Mouse (Mus musculus) testis, adult 2 months (tissue): ENCODE results near the gene Vmn1r89. TPM values are rescaled to one million over a fixed set of nuclear protein-coding genes. Genes with fewer than 3 reads are reported as not detected.

Experiments
- H3K27ac ChIP-seq: fragments of 200-500 bp; 2 replicates; pipeline ENCODE4 v1.5.1; 2012; ENCODE audit warnings: low read depth, low read length; ENCODE audit not compliant: control insufficient read depth, insufficient read depth
- H3K27me3 ChIP-seq: fragments of 200-500 bp; 2 replicates; pipeline ENCODE4 v1.6.1; 2012; ENCODE audit warnings: mild to moderate bottlenecking, low read length, moderate library complexity; ENCODE audit not compliant: control insufficient read depth, insufficient read depth
- H3K36me3 ChIP-seq: fragments of 200-500 bp; 2 replicates; pipeline ENCODE4 v1.6.1; 2012; ENCODE audit warnings: mild to moderate bottlenecking, low read length; ENCODE audit not compliant: control insufficient read depth, insufficient read depth
- H3K4me1 ChIP-seq: fragments of 200-500 bp; 2 replicates; pipeline ENCODE4 v1.6.1; 2012; ENCODE audit warnings: low read length; ENCODE audit not compliant: control insufficient read depth, insufficient read depth
- H3K4me3 ChIP-seq: fragments of 200-500 bp; 2 replicates; pipeline ENCODE4 v1.5.1; 2012; ENCODE audit warnings: low read depth, mild to moderate bottlenecking, low read length, moderate library complexity, mixed read lengths; ENCODE audit not compliant: control insufficient read depth
- CTCF ChIP-seq: fragments of 200-500 bp; IDR thresholded peaks from 2 replicates; pipeline ENCODE4 v1.5.1; 2012; ENCODE audit warnings: low read depth, mild to moderate bottlenecking, inconsistent platforms, low read length, moderate library complexity; ENCODE audit not compliant: control insufficient read depth, insufficient read depth, insufficient replicate concordance
- POLR2A ChIP-seq: fragments of 200-500 bp; IDR thresholded peaks from 2 replicates; pipeline ENCODE4 v1.6.1; 2012; ENCODE audit warnings: low read depth, mild to moderate bottlenecking, inconsistent platforms, low read length, moderate library complexity; ENCODE audit not compliant: control insufficient read depth
- polyA plus RNA-seq: library from polyadenylated mRNA; depleted of rRNA; stranded (reverse); fragments of >200 nt; gene quantifications from 2 replicates; pipeline ENCODE4 v1.2.3, GENCODE M21; 2012; rRNA removed

Vmn1r89 gene
- polyA plus RNA-seq = not detected in 2 replicates

DNA sequence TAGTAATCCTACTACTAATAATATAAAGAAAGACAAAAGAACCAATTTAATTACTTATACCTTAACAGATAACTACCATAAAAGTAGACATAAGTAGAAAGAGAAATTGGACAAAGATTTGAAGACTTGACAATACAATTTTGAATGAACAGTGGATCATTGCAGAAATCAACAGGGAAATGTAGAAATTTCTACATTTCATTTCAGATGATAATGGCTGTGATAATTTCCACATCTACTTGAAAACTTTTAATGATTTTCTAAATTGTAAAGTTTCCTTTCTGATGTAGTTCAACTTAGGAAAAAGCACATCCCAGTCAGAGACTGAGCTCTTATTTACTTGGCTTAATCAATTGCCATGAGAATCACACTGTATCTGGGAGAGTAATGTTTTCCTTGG lies at the start of gene Vmn1r89:
Gene Vmn1r89 (plus strand): TSS at position 301 of the 400 bp plus-strand sequence.
- TF ChIP-seq CTCF = no peak
- TF ChIP-seq POLR2A = no peak
- Histone ChIP-seq H3K27ac (no peak within 1 kb of the TSS), H3K4me3 (no peak within 1 kb of the TSS), H3K27me3 (no peaks in the 10 kb centered on the region), H3K36me3 (no peaks in the 10 kb centered on the region), H3K4me1 (no peaks in the 10 kb centered on the region)

- no peak for TF ChIP-seq POLR2A
- no peak for TF ChIP-seq CTCF
- Histone ChIP-seq H3K4me1 (0 out of 2 replicates have a peak, but pooled peaks cover 3% of the 10 kb centered on the region), H3K36me3 (no peaks in the 10 kb centered on the region), H3K27me3 (no peaks in the 10 kb centered on the region), H3K27ac (no peak overlapping the region), H3K4me3 (no peak overlapping the region)
These were observed 48.2 kb downstream of the Vmn1r89 start for GRCm38 (mm10) chr7:13260746-13261700.

DNA sequence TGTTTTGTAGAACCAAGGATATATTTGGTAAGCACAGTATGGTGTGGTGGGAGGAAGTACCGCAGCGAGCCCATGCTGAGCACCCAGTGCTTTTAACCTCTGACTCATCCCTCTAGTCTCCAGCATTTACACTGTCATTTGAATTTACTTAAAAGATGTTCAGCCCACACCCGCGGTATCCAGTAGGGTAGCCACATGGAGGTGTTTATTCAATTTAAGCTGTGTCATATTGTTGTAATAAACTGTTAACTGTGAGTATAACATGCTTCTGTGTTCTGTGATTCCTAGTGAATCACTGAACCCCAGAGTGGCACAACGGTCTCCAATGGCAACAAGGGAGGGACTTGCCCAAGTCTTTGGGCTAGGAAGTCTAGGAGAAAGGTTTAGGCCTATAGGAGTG lies 51.0 kb downstream of the Vmn1r89 start:
- 0 out of 2 replicates have a peak, but pooled peaks cover 3% of the 10 kb centered on the region for H3K4me1 ChIP-seq
- H3K27me3 ChIP-seq = no peaks in the 10 kb centered on the region
- no peaks in the 10 kb centered on the region for H3K36me3 ChIP-seq
- TF ChIP-seq POLR2A (no peak), CTCF (no peak)
- no peak overlapping the region for H3K27ac ChIP-seq
- H3K4me3 ChIP-seq = no peak overlapping the region

DNA sequence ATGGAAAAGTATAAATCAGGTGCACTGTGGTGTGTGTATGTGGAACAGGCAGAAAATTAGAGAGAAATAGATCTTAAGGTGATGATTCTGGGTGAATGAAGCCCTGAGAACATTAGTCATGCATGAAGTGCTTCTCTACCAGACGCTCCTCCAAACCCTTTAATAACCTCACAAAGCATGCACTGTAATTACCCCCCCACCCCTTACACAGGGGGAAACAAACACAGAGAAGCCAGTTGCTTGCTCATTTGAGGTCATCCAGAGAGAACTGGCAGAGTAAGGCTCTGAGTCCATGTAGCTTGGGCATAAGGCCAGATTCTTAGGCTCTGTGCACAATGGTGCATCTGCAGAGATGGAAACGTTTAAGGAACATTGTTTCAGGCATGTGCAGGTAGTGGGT lies 51.6 kb downstream of the Vmn1r89 start:
- no peaks in the 10 kb centered on the region for H3K27me3 ChIP-seq
- TF ChIP-seq POLR2A (no peak), CTCF (no peak)
- no peak overlapping the region for H3K27ac ChIP-seq
- 0 out of 2 replicates have a peak, but pooled peaks cover 3% of the 10 kb centered on the region for H3K4me1 ChIP-seq
- H3K4me3 ChIP-seq = no peak overlapping the region
- no peaks in the 10 kb centered on the region for H3K36me3 ChIP-seq

- Histone ChIP-seq H3K27me3 (no peaks in the 10 kb centered on the region), H3K36me3 (no peaks in the 10 kb centered on the region), H3K27ac (no peak overlapping the region), H3K4me3 (no peak overlapping the region), H3K4me1 (no peaks in the 10 kb centered on the region)
- no peak for TF ChIP-seq CTCF
- no peak for TF ChIP-seq POLR2A
These were observed 56.0 kb downstream of the Vmn1r89 start for GRCm38 (mm10) chr7:13268749-13269260.

GRCm38 (mm10) chr7:13269394-13269793 lies 56.6 kb downstream of the Vmn1r89 start:
- Histone ChIP-seq H3K4me3 (no peak overlapping the region), H3K27ac (no peak overlapping the region)
- TF ChIP-seq CTCF = no peak
- TF ChIP-seq POLR2A = no peak

More at GRCm38 (mm10) chr7:13269394-13269793, 56.6 kb downstream of the Vmn1r89 start:
- Histone ChIP-seq H3K27me3 (no peaks in the 10 kb centered on the region), H3K36me3 (no peaks in the 10 kb centered on the region), H3K4me1 (no peaks in the 10 kb centered on the region)

Other genes with a start within 250 kb of the Vmn1r89 start
- gene Zfp324, start 247.2 kb upstream of the Vmn1r89 start, polyA plus RNA-seq = 0.60 and 0.75 TPM in 2 replicates
- 8.4 and 8.7 TPM in 2 replicates for gene Zfp446, start 235.2 kb upstream of the Vmn1r89 start, polyA plus RNA-seq
- 0.06 and 0.14 TPM in 2 replicates for gene Slc27a5, start 214.8 kb upstream of the Vmn1r89 start, polyA plus RNA-seq
- gene Trim28, start 213.9 kb upstream of the Vmn1r89 start, polyA plus RNA-seq = 507 and 516 TPM in 2 replicates
- gene Zbtb45, start 203.0 kb upstream of the Vmn1r89 start, polyA plus RNA-seq = 4.3 and 5.6 TPM in 2 replicates
- 107 and 115 TPM in 2 replicates for gene Chmp2a, start 178.2 kb upstream of the Vmn1r89 start, polyA plus RNA-seq
- gene Ube2m, start 174.7 kb upstream of the Vmn1r89 start, polyA plus RNA-seq = 377 and 399 TPM in 2 replicates
- gene Mzf1, start 158.3 kb upstream of the Vmn1r89 start, polyA plus RNA-seq = 7.5 and 8.2 TPM in 2 replicates
- not detected in 2 replicates for gene Vmn1r85, start 117.8 kb upstream of the Vmn1r89 start, polyA plus RNA-seq
- not detected in 2 replicates for gene Vmn1r86, start 93.1 kb upstream of the Vmn1r89 start, polyA plus RNA-seq
- gene Vmn1r87, start 72.9 kb upstream of the Vmn1r89 start, polyA plus RNA-seq = not detected in 2 replicates
- not detected in 2 replicates for gene Vmn1r88, start 53.5 kb upstream of the Vmn1r89 start, polyA plus RNA-seq
- gene Lig1, start 64.3 kb downstream of the Vmn1r89 start, polyA plus RNA-seq = 9.5 and 11.3 TPM in 2 replicates
- gene Zswim9, start 65.7 kb downstream of the Vmn1r89 start, polyA plus RNA-seq = 2.5 and 2.8 TPM in 2 replicates
- 0.08 and 0.12 TPM in 2 replicates for gene Pla2g4c, start 111.6 kb downstream of the Vmn1r89 start, polyA plus RNA-seq
- gene Cabp5, start 185.1 kb downstream of the Vmn1r89 start, polyA plus RNA-seq = not detected in 2 replicates
- gene Bsph1, start 237.8 kb downstream of the Vmn1r89 start, polyA plus RNA-seq = not detected in 2 replicates